Mouse (Mus musculus) layer of hippocampus, adult 8-10 months (tissue): ENCODE measurements at regions not wholly inside any gene's neighbourhood (a gene's known extent, or its start where the extent isn't known, plus 50 kb on each side); places are given as distances from the start of the nearest gene placed in this dataset.
"Not testable (repeated sequence)": the region's sequence is repeated elsewhere in the genome, so short reads cannot be mapped to it uniquely, and the experiment has no call there.

ENCODE experiments used
- DNase-seq, 2 experiments: peaks; one replicate each; pipeline ENCODE4 v3.0.0; 2022; ENCODE audit warnings: low spot score in 2 of 2

- DNase-seq, result peak in 1 of 2 experiments; percentile 3
Measured at GRCm38 (mm10) chr8:19976461-19976860, 73.3 kb downstream of the Gm31371 start.

GRCm38 (mm10) chr8:19979536-19980345 is 76.5 kb downstream of the Gm31371 start:
- DNase-seq, result peak; percentile 8 to 32

GRCm38 (mm10) chr8:19980346-19980726 is 77.1 kb downstream of the Gm31371 start:
- DNase-seq, result not testable (repeated sequence)

- DNase-seq, result peak; percentile 30 to 35
Measured at GRCm38 (mm10) chr8:20008106-20008505, 104.9 kb downstream of the Gm31371 start.

GRCm38 (mm10) chr8:20010947-20011346 is 107.8 kb downstream of the Gm31371 start:
- not testable (repeated sequence) for DNase-seq

- not testable (repeated sequence) for DNase-seq
Measured at GRCm38 (mm10) chr8:20013278-20013677, 110.1 kb downstream of the Gm31371 start.

GRCm38 (mm10) chr8:20014451-20015130 is 111.4 kb downstream of the Gm31371 start:
- DNase-seq, result not testable (repeated sequence)

GRCm38 (mm10) chr8:20015411-20016081 is 112.4 kb downstream of the Gm31371 start:
- DNase-seq, result not testable (repeated sequence)

GRCm38 (mm10) chr8:20016082-20016840 is 113.1 kb downstream of the Gm31371 start:
- DNase-seq, result peak; percentile 49 to 53

- DNase-seq, result not testable (repeated sequence)
Measured at GRCm38 (mm10) chr8:20025521-20025920, 122.3 kb downstream of the Gm31371 start.

- DNase-seq, result not testable (repeated sequence)
Measured at GRCm38 (mm10) chr8:20027956-20028355, 124.8 kb downstream of the Gm31371 start.

- DNase-seq, result not testable (repeated sequence)
Measured at GRCm38 (mm10) chr8:20030131-20030530, 126.9 kb downstream of the Gm31371 start.

- peak; percentile 4 to 5 for DNase-seq
Measured at GRCm38 (mm10) chr8:20057626-20058025, 154.4 kb downstream of the Gm31371 start.

- not testable (repeated sequence) for DNase-seq
Measured at GRCm38 (mm10) chr8:20098121-20098520, 194.9 kb downstream of the Gm31371 start.

GRCm38 (mm10) chr8:20100241-20100640 is 197.0 kb downstream of the Gm31371 start:
- not testable (repeated sequence) for DNase-seq

GRCm38 (mm10) chr8:20102374-20102773 is 199.2 kb downstream of the Gm31371 start:
- DNase-seq, result not testable (repeated sequence)

- DNase-seq, result not testable (repeated sequence)
Measured at GRCm38 (mm10) chr8:20107154-20107553, 204.0 kb downstream of the Gm31371 start.

- DNase-seq, result not testable (repeated sequence)
Measured at GRCm38 (mm10) chr8:20116785-20117184, 213.6 kb downstream of the Gm31371 start.

GRCm38 (mm10) chr8:20119581-20119980 is 216.4 kb downstream of the Gm31371 start:
- DNase-seq, result not testable (repeated sequence)

- not testable (repeated sequence) for DNase-seq
Measured at GRCm38 (mm10) chr8:20120186-20120585, 217.0 kb downstream of the Gm31371 start.

GRCm38 (mm10) chr8:20121391-20121909 is 218.3 kb downstream of the Gm31371 start:
- not testable (repeated sequence) for DNase-seq
